Mouse (Mus musculus) olfactory bulb, adult 2 months (tissue): ENCODE results near the gene Ptpn1.

ENCODE experiments used
- CTCF ChIP-seq: fragments of 200-500 bp; IDR thresholded peaks from 2 replicates; pipeline ENCODE4 v1.5.1; 2012; ENCODE audit warnings: low read depth, mild to moderate bottlenecking, low read length, moderate library complexity; ENCODE audit not compliant: insufficient read depth
- POLR2A ChIP-seq: fragments of 200-500 bp; IDR thresholded peaks from 2 replicates; pipeline ENCODE4 v1.6.1; 2012; ENCODE audit warnings: mild to moderate bottlenecking, low read depth, low read length, moderate library complexity; ENCODE audit not compliant: insufficient read depth

- TF ChIP-seq CTCF: no peak
- TF ChIP-seq POLR2A: no peak
Measured at GRCm38 (mm10) chr2:167910178-167910540, 21.7 kb upstream of the Ptpn1 start.
